Mouse (Mus musculus) G1E (cell line): ENCODE data around the gene Olfr494.

Source experiments
- CTCF ChIP-seq: IDR thresholded peaks from 2 replicates; pipeline ENCODE4 v1.5.1; 2012; ENCODE audit warnings: low read depth, low read length, inconsistent platforms, mixed read lengths
- GATA1 ChIP-seq: IDR thresholded peaks from 2 replicates; pipeline ENCODE4 v1.6.1; 2012; ENCODE audit warnings: borderline replicate concordance, low read length, inconsistent platforms, mixed read lengths
- TAL1 ChIP-seq: conservative IDR thresholded peaks from 2 replicates; pipeline ENCODE4 v1.6.1; 2012; ENCODE audit warnings: low read depth, low read length, inconsistent platforms, mixed read lengths

DNA sequence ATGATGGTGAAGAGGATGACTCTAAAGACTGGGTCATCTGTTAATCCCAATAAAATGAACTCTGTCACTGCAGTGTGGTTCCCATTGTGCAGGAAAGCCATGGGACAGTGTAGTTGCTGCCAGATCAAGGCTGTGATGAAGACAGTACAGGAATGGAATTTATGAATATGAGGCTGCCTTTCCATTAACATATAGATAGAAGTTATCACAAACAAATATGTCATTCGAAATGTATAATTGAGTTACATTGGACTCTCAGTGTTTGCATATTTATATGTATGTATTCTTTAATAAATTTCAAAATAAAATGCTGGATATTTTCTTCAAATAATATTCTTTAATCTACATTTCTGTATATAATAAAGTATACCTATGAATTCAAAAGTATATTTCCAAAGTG is 18.3 kb upstream of the Olfr494 start, which contains the start of gene Olfr493:
- TF ChIP-seq CTCF = no peak
- no peak for TF ChIP-seq TAL1
- no peak for TF ChIP-seq GATA1
